Mouse (Mus musculus) heart, embryonic 13.5 days (tissue): ENCODE results near the gene Gm11541. TPM values are rescaled to one million over a fixed set of nuclear protein-coding genes. Genes with fewer than 3 reads are reported as not detected.
A peak's percentile ranks its signal among the peaks of the same experiment; 100 is the strongest.
"Not testable (repeated sequence)": the region's sequence is repeated elsewhere in the genome, so short reads cannot be mapped to it uniquely, and the experiment has no call there.

Experiments
- ATAC-seq: fragments of 200-750 bp; cut with Nextera tagmentation; 2 replicates; pipeline ENCODE4 v1.8.0; 2017; ENCODE audit warnings: moderate TSS enrichment; ENCODE audit not compliant: insufficient number of reproducible peaks, low FRiP score, low TSS enrichment; ENCODE audit errors: extremely low read depth
- H3K27ac ChIP-seq: fragments of 300-500 bp; sonication (generic); replicated peaks from 2 replicates; pipeline ENCODE4 v1.5.1; 2015; ENCODE audit warnings: moderate library complexity, mild to moderate bottlenecking, inconsistent platforms
- H3K27me3 ChIP-seq: fragments of 300-500 bp; sonication (generic); replicated peaks from 2 replicates; pipeline ENCODE4 v1.6.1; 2015; ENCODE audit warnings: mild to moderate bottlenecking, inconsistent platforms
- H3K36me3 ChIP-seq: fragments of 300-500 bp; sonication (generic); 2 replicates; pipeline ENCODE4 v1.6.1; 2015; ENCODE audit warnings: mild to moderate bottlenecking, inconsistent platforms
- H3K4me1 ChIP-seq: fragments of 300-500 bp; sonication (generic); 2 replicates; pipeline ENCODE4 v1.6.1; 2015; ENCODE audit warnings: inconsistent platforms
- H3K4me2 ChIP-seq: fragments of 300-500 bp; sonication (generic); 2 replicates; pipeline ENCODE4 v1.6.1; 2015; ENCODE audit warnings: inconsistent platforms, mild to moderate bottlenecking, moderate library complexity
- H3K4me3 ChIP-seq: fragments of 300-500 bp; sonication (generic); 2 replicates; pipeline ENCODE4 v1.5.1; 2015; ENCODE audit warnings: moderate library complexity, mild to moderate bottlenecking, inconsistent platforms
- H3K9ac ChIP-seq: fragments of 300-500 bp; sonication (generic); 2 replicates; pipeline ENCODE4 v1.6.1; 2015; ENCODE audit warnings: inconsistent platforms, mild to moderate bottlenecking, moderate library complexity
- H3K9me3 ChIP-seq: fragments of 300-500 bp; sonication (generic); 2 replicates; pipeline ENCODE4 v1.6.1; 2016; ENCODE audit warnings: inconsistent platforms
- WGBS: fragments of 180-500 bp; shearing (Covaris S2); methylation state at CpG from one replicate; pipeline ENCODE4 v1.1.7; 2015; ENCODE audit warnings: mixed read lengths; 5-methylcytosine and 5-hydroxymethylcytosine counted together
- polyA plus RNA-seq: library from polyadenylated mRNA; unstranded; fragments of >200 nt; fragmentation: Nextera tagmentation; extraction: Ambion mirVana; gene quantifications from 2 replicates; pipeline ENCODE4 v1.2.1, GENCODE M21; 2015

Gm11541 gene
- polyA plus RNA-seq, 1 experiment from 2014 or later = not detected

DNA sequence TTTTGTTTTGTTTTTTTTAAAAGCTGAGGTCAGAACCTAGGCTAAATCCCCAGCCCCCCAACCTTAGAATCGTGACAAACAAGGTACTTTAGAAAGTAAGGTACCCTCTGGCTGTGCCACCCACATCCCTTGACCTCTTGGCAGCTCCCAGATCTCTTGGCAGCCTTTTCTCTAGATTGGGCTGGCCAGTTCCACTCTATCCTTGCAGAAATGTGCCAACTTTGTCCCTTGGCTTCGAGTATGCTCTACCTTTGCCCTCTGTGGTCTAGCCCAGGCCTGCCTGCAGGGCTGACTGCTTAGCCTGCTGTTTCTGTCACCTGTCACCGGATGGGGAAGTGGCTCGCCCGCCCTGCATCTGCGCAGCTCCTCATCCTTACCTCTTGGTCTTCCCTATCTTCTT is 39.0 kb downstream of the Gm11541 start:
- no peaks in the 10 kb centered on the region for H3K9me3 ChIP-seq
- no peak overlapping the region for H3K4me2 ChIP-seq
- no peaks in the 10 kb centered on the region for H3K4me1 ChIP-seq
- ATAC-seq = no peak
- no peak overlapping the region for H3K4me3 ChIP-seq
- no peak overlapping the region for H3K9ac ChIP-seq
- H3K36me3 ChIP-seq = peaks cover 95% of the 10 kb centered on the region
- H3K27ac ChIP-seq = no peak overlapping the region
- 86% methylated on average over 6 of the region's 6 CpGs for WGBS
- H3K27me3 ChIP-seq = no peaks in the 10 kb centered on the region

- Histone ChIP-seq H3K4me1 (no peaks in the 10 kb centered on the region), H3K9me3 (no peaks in the 10 kb centered on the region), H3K4me2 (no peak overlapping the region), H3K36me3 (peaks cover 94% of the 10 kb centered on the region), H3K9ac (no peak overlapping the region), H3K27ac (no peak overlapping the region), H3K4me3 (no peak overlapping the region), H3K27me3 (no peaks in the 10 kb centered on the region)
- 48% methylated on average over 1 of the region's 1 CpGs for WGBS
- ATAC-seq = no peak
Measured at GRCm38 (mm10) chr11:94661344-94661743, 43.0 kb downstream of the Gm11541 start.

DNA sequence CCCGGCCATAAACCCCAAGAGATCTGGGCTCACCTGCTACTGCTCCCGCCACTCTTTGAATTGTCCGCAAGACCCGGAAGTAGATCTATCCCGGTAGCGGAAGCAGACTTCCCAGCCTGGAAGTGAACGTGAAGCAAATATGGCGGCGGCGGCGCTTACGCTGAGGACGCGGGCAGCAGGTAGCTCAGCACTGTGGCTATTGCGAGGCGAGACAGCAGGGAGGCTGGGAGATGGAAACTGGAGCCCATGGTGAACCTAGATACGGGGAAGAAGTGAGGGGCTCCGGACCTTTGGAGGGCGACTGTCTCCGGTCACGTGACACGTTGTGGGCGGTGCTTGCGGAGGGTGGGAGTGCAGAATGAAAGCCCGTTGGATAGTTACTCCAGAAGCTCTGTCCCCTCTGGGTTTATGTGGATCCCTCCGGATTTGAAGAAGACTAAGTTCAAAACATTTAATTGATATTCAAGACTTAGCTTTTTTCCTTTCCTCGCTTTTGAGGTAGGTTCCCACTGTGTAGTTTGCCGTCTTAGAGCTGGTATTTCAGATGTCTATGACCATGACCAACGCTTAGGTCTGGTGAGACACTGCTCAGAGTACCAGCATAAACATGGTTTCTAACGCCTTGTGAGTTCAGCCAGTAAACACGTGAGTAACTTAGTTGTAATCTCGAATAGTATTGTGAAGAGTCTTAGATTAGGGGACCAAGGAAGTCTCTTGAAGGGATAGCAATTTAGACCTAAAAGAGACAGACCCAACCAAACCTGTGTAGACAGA is 50.4 kb downstream of the Gm11541 start, which contains the start of the genes Mrpl27 and Eme1:
TSS of gene Mrpl27 (plus strand) at position 105 of the 774 bp plus-strand sequence.
TSS of gene Eme1 (minus strand) at position 302 of the 774 bp plus-strand sequence.
- H3K27ac ChIP-seq = peak within 1 kb of the TSS; percentile 93
- peaks cover 14% of the 10 kb centered on the region for H3K4me1 ChIP-seq
- H3K27me3 ChIP-seq = no peaks in the 10 kb centered on the region
- ATAC-seq = no peak; the same call in 1 of the 2 replicates
- WGBS = 1% methylated on average over 32 of the region's 32 CpGs
- no peaks in the 10 kb centered on the region for H3K9me3 ChIP-seq
- H3K36me3 ChIP-seq = peaks cover 43% of the 10 kb centered on the region
- peak within 1 kb of the TSS; percentile 84 for H3K4me2 ChIP-seq
- peak within 1 kb of the TSS; percentile 83 for H3K9ac ChIP-seq
- H3K4me3 ChIP-seq = peak within 1 kb of the TSS; percentile 75

DNA sequence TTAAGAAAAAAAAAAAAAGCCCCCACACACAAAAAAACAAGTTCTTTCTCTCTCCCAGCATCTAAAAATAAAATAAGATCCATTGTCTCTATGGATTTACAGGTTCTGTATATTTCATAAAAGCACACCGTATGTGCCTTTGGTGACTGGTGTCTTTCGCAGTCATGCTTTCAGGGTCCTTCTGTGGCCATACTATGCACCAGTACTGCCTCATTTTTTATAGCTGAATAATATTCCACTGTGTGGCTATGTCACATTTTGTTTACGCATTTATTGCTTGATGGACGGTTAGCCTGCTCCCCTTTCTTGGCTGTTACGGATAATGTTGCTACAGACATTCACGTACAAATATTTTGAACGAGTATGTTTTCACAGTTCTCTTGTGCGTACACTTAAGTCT is 51.3 kb downstream of the Gm11541 start:
- Histone ChIP-seq H3K9me3 (no peaks in the 10 kb centered on the region), H3K36me3 (peaks cover 38% of the 10 kb centered on the region), H3K4me2 (peak overlapping the region; percentile 84), H3K27me3 (no peaks in the 10 kb centered on the region), H3K9ac (peak overlapping the region; percentile 83), H3K4me1 (peaks cover 14% of the 10 kb centered on the region), H3K27ac (no peak overlapping the region), H3K4me3 (peak overlapping the region; percentile 75)
- no peak for ATAC-seq
- 46% methylated on average over 8 of the region's 8 CpGs for WGBS

- not testable (repeated sequence) for H3K27me3 ChIP-seq, H3K9me3 ChIP-seq, ATAC-seq, H3K9ac ChIP-seq, H3K4me2 ChIP-seq, H3K27ac ChIP-seq, H3K4me3 ChIP-seq
- peaks cover 38% of the 10 kb centered on the region for H3K36me3 ChIP-seq
- WGBS = 92% methylated on average over 5 of the region's 7 CpGs
- peaks cover 14% of the 10 kb centered on the region for H3K4me1 ChIP-seq
Measured at GRCm38 (mm10) chr11:94651241-94651640, 53.1 kb downstream of the Gm11541 start.

- no peak overlapping the region for H3K4me3 ChIP-seq
- H3K27ac ChIP-seq = no peak overlapping the region
- H3K4me2 ChIP-seq = no peak overlapping the region
- H3K9me3 ChIP-seq = no peaks in the 10 kb centered on the region
- peaks cover 85% of the 10 kb centered on the region for H3K36me3 ChIP-seq
- no peak overlapping the region for H3K9ac ChIP-seq
- ATAC-seq = no peak
- no peaks in the 10 kb centered on the region for H3K27me3 ChIP-seq
- WGBS = 95% methylated on average over 4 of the region's 4 CpGs
- no peaks in the 10 kb centered on the region for H3K4me1 ChIP-seq
Measured at GRCm38 (mm10) chr11:94646457-94646856, 57.8 kb downstream of the Gm11541 start.

Other genes starting within 250 kb of the Gm11541 start
- 3.4 and 5.8 TPM in 2 replicates for gene Cacna1g, start 230.3 kb downstream of the Gm11541 start, polyA plus RNA-seq
- gene Spata20, start 218.3 kb downstream of the Gm11541 start, polyA plus RNA-seq = 0.45 and 0.47 TPM in 2 replicates
- gene Epn3, start 204.5 kb downstream of the Gm11541 start, polyA plus RNA-seq = 11.8 and 12.5 TPM in 2 replicates
- gene Mycbpap, start 182.8 kb downstream of the Gm11541 start, polyA plus RNA-seq = 5.6 and 6.8 TPM in 2 replicates
- 4.8 and 5.3 TPM in 2 replicates for gene Rsad1, start 155.2 kb downstream of the Gm11541 start, polyA plus RNA-seq
- gene Chad, start 139.5 kb downstream of the Gm11541 start, polyA plus RNA-seq = 0.34 and 0.39 TPM in 2 replicates
- 2.8 and 3.1 TPM in 2 replicates for gene Acsf2, start 102.6 kb downstream of the Gm11541 start, polyA plus RNA-seq
- gene Lrrc59, start 74.7 kb downstream of the Gm11541 start, polyA plus RNA-seq = 143 and 147 TPM in 2 replicates
- gene Mrpl27, start 50.7 kb downstream of the Gm11541 start, polyA plus RNA-seq = 128 and 142 TPM in 2 replicates
- gene Eme1, start 50.5 kb downstream of the Gm11541 start, polyA plus RNA-seq = 11.9 and 14.9 TPM in 2 replicates
- 11.6 and 11.7 TPM in 2 replicates for gene Xylt2, start 27.0 kb downstream of the Gm11541 start, polyA plus RNA-seq
- gene Cdc34b, start 37.3 kb upstream of the Gm11541 start, polyA plus RNA-seq = 0.16 and 0.17 TPM in 2 replicates
- not detected in 2 replicates for gene Tmem92, start 78.2 kb upstream of the Gm11541 start, polyA plus RNA-seq
- 415 and 595 TPM in 2 replicates for gene Col1a1, start 231.7 kb upstream of the Gm11541 start, polyA plus RNA-seq